Mouse (Mus musculus): ENCODE measurements at regions not wholly inside any gene's neighbourhood (a gene's known extent, or its start where the extent isn't known, plus 50 kb on each side); places are given as distances from the start of the nearest gene placed in this dataset.

DNA sequence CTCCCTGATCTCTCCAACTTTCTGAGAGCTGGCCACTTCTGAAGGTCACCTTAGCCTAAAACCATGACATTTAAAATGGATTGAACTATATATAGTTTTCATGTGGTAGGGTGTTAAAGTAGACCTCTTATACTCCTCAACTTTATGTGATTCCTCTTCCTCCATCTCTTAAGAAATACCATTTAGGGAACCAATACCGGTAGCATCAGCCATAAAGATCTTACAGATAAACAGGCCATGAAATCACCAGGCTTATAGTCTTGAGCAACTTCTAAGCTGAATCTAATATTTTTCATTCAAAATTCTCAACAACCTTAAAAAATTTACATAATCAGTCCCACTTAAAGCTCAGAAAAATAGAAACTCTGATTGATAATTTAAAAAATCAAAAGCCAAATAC, 56.2 kb downstream of the Rpl36a-ps1 start:
- DNase-seq (ENCODE audit: low read depth) = no peak

DNA sequence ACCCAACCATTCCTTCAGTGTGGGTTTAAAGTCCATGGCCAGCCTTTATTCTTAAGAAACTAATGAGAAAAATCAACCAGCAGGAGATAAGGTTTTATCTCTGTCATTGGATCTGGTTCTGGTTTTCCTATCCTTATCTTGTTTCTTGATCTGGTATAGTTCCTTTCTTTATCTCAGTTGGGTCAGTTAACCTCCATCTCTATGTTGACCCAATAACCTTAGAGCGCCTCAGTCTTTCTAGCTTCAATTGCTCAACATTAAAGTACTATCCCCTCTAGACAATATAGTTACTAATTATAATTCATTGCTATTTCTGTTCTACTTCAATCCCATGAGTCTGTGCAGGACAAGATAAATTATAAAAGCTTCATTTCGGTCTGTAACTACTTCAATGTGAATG, 56.7 kb downstream of the Rpl36a-ps1 start:
- DNase-seq (ENCODE audit: low read depth) = no peak

DNA sequence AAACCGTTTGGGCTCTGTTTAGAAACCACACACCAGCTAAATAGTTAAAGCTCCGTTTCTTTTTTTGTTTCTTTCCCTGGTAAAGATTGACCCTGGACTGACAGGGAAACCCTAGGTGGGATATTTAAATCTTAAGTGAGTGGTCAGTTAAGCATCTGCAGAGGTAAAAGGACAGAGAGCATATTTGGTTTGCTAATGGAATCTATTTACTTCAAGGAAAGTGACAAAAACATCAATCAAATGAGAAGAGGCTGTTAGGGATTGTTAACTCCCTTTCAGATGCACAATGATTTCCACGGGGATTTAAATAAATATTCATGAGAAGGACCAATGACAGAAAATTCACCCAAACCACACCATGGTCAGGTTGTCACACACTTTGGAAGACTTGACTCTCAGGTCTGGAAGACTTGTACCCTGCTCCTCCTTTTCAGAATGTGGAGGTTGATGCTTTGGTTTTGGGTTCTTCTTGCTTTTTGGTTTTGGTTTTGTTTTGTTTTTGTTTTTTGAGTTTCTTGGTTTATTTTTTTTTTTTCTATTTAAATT, 60.7 kb downstream of the Rpl36a-ps1 start:
- no peak for DNase-seq (ENCODE audit: low read depth)

DNA sequence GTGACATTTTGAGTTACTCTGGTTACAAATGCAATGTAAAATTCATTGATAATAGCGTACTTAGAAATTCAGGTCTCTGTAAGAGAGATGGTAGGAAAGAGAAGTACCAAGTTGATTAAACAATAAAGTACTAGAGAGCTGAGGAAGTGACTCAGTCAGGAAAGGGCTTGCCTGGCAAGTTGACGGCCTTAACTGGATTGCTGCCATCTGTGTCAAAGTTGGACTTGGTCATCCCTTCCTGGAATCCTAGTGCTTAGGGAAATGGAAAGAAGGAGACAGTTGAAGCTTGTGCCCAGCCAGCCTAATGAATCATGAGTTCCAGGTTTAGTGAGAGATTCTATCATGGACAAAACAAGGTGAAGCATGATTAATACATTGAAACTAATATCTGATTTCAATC, 64.8 kb downstream of the Rpl36a-ps1 start:
- DNase-seq (ENCODE audit: low read depth) = no peak

DNA sequence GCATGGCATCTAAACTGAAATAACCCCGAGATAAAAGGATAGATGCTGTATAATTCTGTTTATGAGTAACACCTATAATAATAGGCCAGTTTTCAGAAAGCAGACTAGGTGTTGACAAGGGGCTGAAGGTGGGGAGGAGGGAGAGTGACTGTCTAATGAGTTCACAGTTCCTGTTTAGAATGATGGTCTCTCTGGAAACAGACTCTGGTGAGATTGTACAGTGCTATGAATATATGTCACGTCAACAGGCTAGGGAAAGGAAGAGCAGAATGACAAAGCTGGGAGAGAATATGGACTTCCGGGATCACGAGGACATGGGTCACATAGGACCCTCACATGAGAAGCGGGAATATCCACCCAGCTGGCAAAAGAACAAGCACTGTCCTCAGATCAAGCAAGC, 85.9 kb downstream of the Rpl36a-ps1 start:
- no peak for DNase-seq (ENCODE audit: low read depth)

DNA sequence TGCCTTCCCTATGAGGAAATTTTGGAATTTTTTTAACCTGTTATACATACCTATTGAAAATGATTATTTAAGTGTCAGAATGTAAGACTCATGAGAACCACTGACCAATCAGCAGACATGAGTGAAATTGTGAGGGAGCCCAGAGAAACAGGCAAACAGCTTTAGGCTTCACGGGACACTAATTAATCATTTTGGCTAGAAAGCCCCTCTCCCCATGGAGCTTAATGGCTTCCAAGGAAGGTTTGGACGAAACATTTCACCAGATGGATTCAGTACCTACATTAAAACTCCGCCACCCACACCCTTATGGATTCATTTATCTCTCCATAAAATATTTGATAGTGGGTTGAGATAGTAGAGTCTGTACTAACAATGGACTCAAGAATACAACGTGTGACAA, 95.2 kb downstream of the Rpl36a-ps1 start:
- no peak for DNase-seq (ENCODE audit: low read depth)

DNA sequence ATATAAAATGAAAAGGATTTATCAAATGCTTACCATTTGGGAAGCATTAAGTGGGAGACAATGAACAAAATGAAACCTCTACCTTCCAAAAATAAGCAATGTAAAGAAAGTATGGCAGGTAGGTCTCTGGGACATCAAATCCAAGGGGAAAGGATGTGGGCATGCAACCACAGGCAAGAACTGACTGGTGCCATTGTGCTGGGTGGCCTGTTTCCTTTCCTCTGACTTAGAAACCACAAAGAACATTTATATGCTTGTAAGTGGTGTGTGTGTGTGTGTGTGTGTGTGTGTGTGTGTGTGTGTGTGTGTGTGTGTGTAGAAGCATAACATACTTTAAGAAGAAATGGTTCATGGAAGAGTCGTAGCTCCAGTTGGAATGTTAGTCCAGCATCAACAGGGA, 96.7 kb downstream of the Rpl36a-ps1 start:
- DNase-seq (ENCODE audit: low read depth) = no peak

DNA sequence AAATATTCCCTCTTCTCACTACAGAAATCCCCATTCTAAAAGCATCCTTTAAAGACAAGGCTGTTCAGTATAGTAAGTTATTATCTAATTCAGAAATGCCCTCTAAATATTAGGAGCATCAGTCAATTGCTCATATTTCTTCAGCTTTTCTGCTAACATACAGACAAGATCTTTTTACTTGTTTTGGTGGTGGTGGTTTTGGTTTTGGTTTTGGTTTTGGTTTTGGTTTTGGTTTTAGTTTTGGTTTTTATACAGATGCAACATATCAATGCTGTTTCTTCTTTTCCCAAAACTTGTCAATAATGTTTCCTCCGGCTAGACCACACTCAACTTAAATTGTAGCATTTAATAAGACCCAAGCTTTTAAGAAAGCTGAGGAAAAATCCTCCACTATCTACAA, 98.2 kb downstream of the Rpl36a-ps1 start:
- DNase-seq (ENCODE audit: low read depth) = no peak

DNA sequence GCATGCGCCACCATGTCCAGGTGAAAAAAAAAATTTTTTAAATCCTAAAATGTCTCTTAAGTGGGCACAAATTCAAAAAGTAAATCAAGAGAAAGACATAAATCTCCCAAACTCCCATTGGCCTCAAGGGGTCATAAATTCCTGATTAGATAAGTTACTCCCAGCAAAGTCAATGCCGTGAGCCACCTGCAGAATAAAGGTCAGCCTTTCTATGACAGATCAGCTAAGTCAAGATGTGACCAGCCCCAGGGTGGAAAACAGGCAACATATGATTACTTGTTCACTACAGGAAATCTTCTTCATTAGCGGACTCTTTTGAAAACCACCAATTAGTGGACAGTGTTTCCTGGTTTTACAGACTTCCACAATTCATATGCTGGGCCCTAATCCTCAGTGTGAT, 101.4 kb downstream of the Rpl36a-ps1 start:
- DNase-seq (ENCODE audit: low read depth) = no peak

DNA sequence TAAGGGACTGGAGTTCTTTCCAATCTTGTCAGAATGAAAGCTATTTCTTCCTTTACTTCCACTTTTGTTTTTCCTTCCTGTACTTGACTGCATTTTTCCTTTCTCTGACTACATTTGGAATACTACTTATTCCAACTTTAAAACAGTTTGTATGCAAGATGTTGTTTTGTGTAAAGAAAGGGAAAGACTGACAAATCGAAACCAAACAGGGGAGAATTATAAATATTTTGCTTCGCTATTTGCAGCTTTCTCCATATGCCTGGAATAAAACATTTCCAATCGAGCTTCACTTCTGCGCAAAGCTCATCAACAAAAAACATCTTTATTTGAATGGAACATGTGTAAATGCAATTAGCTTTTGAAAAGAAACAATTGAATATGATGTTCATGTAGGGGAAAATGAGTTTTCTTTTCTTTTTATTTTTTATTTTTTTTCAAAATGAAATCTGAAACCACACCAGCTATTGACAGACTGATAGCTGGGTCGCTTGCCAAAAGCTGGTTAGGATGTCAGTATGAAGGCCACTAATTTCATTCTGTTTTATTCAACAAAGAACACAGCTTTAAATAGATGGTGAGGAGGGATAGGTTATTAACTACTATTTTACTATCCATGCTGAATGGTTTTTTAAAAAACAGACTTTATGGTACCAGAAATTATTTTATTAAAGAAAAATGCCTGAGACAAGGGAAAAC, 102.7 kb downstream of the Rpl36a-ps1 start:
- DNase-seq (ENCODE audit: low read depth) = no peak

DNA sequence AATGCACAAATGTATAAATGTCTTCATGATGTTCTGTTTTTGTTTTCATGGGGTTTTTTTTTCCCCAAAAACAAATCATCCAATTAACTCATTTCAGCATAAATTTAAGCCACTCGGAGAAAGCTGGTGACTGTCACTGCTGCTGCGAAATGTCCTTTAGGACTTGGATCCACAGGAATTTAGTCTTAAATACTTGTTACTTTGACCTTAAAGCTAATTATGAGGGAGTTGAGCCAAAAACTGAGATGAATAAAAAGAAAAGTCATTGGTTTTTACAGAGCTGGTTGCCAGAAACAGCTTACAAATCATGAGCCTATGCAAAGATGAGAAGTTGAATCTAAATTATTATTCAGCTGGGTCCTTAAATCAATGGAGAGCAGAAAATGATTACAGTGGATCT, 106.5 kb downstream of the Rpl36a-ps1 start:
- DNase-seq (ENCODE audit: low read depth) = no peak

DNA sequence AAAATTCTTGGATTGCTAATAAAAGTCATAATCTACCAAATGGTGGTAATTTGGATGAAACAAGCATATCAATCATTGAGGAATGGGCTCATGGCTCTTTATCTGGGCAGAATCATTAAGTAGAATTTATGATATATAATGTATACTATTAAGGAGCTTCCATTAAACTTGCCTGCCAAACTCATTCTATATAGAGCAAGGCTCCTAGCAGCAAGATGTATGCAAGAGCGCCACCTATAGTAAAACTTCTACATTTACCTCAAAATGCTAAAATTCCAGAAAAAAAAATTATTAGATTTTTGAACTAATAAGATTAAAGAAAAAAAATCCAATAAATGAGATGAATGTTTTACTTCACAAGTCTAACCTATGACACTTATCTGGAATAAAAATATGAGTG, 107.1 kb downstream of the Rpl36a-ps1 start:
- DNase-seq (ENCODE audit: low read depth) = no peak

DNA sequence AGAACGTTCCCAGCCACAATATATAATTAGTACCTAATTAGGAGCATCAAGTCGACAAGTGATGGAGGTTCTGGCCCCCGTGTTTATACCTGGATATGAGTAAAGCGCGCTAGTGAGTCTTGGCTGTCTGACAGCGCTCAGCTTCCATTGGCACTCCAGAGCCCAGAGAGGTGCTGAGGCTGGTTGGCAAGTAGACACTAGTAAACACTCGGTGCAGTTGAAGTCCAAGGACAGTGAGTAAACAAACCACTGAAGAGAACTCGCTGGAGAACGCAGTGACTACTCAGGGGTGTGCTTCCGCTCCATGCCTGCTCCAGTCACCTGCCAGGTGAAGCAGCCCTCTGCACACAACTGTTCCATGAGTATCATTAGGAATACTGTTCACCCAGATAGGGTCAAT, 111.5 kb downstream of the Rpl36a-ps1 start:
- DNase-seq (ENCODE audit: low read depth) = no peak

DNA sequence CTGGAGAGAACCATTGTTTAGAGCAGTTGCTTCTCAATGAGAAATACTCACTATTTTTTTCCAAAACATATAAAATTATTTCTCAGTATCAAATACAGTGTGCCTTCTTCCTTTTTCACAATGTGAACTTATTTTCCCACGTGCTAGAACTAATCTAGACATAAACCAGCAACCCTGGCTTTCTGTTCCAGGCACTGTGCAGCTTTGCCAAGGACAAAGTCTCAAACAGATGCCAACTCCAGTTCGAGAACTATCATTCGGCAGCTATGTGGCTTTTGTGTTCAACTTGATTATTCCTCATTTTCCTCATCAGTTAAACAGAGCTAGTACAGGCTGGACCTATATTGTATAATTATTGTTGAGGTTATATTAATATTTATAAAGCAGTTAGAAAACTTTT, 116.2 kb downstream of the Rpl36a-ps1 start:
- DNase-seq (ENCODE audit: low read depth) = no peak

DNA sequence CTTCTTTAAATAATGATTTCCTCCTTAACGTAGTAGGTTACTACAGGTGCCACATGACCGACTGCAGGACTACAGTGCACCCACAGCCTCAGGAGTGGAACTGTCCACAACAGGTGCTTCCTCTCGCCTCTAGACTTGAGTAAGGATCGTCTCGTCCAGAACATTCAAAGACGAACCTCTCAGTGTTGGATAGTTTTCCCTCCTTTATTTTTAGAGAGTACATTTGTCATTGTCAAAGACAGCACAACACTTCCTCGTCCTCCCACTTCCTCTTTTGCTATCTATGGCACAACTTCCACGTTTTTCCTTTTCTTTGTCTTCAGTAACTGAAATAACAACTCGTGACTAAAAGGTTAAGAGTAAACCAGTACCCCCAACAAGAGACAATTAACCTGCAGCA, 120.7 kb downstream of the Rpl36a-ps1 start:
- DNase-seq (ENCODE audit: low read depth) = no peak

DNA sequence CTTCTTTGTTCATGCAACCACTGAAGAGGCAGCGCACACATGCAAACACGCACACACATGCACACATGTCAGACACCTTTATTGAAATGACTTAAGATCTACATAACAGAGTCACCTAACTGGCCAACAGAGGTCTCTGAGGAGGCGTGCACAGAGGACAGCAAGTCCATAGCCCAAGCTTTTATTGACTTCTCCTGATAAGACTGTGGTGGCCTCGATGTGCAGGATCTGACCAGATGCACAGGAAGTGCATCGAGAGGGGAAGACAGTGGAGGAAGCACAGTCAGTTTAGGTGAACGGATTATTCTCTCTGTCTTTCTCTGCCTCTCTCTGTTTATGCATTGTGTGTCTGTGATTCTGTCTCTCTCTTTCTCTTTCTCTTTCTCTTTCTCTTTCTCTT, 124.2 kb downstream of the Rpl36a-ps1 start:
- DNase-seq (ENCODE audit: low read depth) = peak; percentile 2

DNA sequence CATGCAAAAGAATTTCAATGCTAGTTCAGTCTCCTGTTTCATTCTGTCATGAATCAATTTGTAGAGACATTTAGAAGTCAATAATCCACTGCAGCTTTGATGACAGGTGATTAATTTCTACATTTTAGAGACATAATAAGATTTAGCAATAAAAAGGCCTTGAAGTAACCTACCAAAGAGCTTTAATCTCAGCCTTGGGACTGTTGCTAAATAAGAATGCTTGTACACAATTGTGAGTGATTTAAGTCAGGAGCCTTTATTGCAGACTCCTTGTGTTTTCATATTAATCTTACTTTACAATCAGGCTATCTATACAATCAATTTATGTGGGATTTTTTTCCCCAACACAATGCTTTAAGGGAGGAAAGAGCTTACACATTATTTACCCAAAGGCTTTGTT, 127.2 kb downstream of the Rpl36a-ps1 start:
- no peak for DNase-seq (ENCODE audit: low read depth)

DNA sequence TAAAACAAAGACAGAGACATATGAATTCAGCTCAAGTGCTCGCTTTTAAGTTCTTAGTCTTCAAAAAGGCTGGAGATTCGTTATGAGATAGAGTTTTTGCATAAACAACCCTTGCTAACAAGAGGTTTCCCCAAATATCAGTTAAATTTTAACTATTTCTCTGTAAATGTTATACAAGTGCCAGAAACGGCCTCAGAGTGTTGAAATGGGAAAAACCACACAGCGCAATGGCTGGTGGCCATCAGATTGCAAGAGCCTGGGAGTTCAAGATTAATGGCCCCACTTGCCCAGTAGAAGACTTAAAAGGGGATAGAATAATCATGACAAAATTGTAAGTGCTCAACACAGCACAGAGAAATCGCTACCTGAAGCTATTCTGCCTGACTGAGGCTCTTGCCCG, 130.1 kb downstream of the Rpl36a-ps1 start:
- no peak for DNase-seq (ENCODE audit: low read depth)

DNA sequence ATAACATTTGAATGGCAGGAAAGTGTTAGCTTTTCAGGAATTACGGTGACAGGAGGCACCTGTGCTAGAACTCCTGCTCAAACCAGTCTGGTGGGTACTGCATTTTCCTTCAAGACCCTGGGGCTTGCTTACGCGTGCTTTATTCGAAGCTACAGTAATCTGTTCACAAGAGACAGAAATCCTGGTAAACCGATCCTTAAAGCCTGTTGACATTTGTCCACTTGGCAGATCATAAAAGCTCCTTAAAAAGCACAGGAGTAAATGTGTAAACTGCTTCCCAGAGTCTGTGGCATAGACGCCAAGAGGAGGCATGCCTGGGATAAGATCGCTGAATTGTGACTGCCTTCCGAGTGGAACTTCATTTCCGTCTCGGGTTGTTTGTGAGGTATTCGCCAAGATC, 130.5 kb downstream of the Rpl36a-ps1 start:
- no peak for DNase-seq (ENCODE audit: low read depth)

DNA sequence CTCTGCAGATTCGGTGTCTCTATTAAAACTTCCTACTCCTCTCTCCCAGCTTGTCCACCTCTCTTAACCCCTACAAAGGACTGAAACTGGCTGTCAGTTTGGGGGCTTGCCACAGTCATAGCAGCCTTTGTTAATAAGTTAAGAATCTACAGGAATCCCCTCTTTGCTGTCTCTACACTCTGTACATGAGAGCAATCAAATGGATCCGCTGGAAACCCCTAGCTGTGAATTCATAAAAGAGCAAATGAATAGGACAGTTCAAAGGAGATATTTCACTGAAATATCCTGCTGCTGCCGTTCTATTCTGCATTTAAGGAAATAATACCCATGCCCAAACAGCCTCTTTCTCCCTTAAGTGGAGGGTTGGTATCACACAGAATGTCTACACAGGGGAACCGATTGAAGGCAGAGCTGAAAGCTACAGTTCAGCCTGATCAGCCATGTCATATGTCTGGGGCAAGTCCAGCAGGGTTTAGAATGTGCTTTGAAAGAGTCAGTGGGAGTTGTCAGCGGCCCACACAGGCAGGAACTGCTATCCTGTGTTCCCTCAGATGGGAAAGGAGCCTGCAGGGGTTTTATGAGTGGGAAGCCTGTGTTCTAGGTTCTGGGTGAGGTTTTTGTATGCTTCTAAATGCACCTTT, 131.9 kb downstream of the Rpl36a-ps1 start:
- DNase-seq (ENCODE audit: low read depth) = no peak

DNA sequence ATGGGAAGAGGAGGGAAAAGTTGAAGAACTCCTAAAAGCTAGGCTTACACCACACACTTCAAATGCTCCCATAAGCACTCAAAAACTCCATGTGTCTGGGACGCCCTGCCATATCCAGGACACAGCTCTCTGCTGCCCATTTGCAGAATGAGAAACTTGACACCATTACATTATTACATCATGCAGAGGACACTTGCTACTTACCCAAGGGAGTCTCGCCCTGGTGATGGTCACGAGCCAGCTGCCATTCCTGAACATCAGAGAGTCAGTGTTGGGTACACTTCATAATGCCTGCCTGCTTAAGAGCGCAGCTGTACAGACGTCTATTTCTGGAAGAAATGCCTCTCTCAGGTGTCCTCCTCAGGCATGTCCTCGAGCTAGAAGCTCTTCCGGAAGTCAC, 135.3 kb downstream of the Rpl36a-ps1 start:
- DNase-seq (ENCODE audit: low read depth) = no peak

DNA sequence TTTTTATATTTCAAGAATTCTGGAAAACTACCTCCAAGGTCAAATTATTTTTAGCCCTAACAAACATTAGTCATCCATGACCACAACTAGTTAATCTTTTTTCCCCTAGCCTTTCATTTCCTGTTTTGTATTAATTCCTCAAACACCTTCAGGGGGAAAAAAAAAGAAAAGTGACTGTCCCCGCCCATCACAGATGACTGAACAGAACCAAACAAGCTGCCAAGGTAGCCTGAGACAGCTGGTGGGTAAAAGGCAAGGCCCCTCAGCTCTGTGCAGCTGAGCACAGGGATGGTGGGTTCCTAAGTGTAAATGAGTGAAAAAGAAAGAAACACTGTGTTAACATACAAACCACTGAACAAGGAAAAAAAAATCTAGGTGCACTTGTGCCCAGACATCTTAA, 145.6 kb downstream of the Rpl36a-ps1 start:
- no peak for DNase-seq (ENCODE audit: low read depth)

DNA sequence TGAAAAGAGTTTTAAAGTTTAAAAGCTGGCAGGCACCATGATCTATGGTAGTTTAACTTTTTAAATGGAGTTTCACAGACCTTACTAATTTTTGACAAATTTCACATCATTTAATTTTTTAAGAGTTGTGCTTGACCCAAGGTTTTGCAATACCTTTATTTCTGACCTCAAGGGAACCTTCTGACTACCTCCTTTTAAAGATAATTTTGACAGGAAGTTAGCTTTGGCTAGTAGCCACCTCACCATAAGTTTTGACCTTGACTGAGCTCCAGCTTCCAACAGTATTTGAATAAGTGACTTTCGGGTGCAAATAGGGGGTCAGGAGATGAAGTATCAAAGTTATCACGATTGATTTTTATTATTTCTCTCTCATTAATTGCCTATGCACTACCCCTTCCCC, 149.9 kb downstream of the Rpl36a-ps1 start:
- DNase-seq (ENCODE audit: low read depth) = no peak

DNA sequence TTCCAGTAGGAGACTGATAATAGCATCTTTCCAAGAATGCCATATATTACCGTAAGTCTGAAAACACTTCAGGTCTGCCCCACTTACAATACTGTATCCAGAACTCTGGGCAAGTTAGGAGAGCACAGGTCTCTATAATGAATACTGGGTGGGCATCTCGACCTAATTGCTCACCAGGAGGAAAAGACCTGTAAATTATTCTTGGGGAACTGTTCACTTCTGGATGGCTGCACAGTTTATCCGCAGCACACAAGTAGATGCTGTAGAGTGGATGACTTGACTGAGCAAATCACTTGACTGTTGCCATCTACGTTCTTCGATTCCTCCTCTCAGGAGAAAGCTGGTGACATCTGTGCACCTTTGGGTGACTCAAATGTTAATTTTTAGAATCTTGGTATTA, 159.8 kb downstream of the Rpl36a-ps1 start:
- no peak for DNase-seq (ENCODE audit: low read depth)

All from naive thymus-derived CD4-positive, alpha-beta T cell, adult 2 months (primary cell).